Mouse (Mus musculus): Measurements from ENCODE around the gene Dbp. TPM values are rescaled to one million over a fixed set of nuclear protein-coding genes. Genes with fewer than 3 reads are reported as not detected.

Dbp gene
- polyA plus RNA-seq, 2 experiments: 0.51 to 0.69 TPM

- Histone ChIP-seq H3K9me3 (ENCODE audit: control insufficient read depth, low read length) (no peaks in the 10 kb centered on the region), H3K4me2 (ENCODE audit: low read depth) (no peak overlapping the region)
Observed at GRCm38 (mm10) chr7:45701072-45701471, 3.8 kb upstream of the Dbp start.

GRCm38 (mm10) chr7:45701607-45702006 lies 3.3 kb upstream of the Dbp start:
- H3K36me3 ChIP-seq (replicated peaks; ENCODE audit: control insufficient read depth, insufficient read depth, low read depth): no peaks in the 10 kb centered on the region
- H3K4me3 ChIP-seq (ENCODE audit: insufficient read depth in 1 of 2, low read depth in 2 of 2, low read length in 2 of 2): no peak overlapping the region
- H3K9ac ChIP-seq (replicated peaks): no peak overlapping the region
- no peak overlapping the region for H3K27ac ChIP-seq
- DNase-seq (ENCODE audit: low read depth in 3 of 3, low spot score in 3 of 3) (no peak), ATAC-seq (ENCODE audit: insufficient read depth) (no peak)
- TF ChIP-seq EP300 (IDR thresholded peaks at IDR 0.05; ENCODE audit: low read depth): no peak
- no peak for TF ChIP-seq CTCF (IDR thresholded peaks at IDR 0.05; ENCODE audit: low read depth)
- H3K9me3 ChIP-seq (ENCODE audit: control insufficient read depth, low read length): no peaks in the 10 kb centered on the region
- 72% methylated on average over 11 of the region's 11 CpGs for WGBS (ENCODE audit: insufficient replicate concordance)
- H3K4me2 ChIP-seq (ENCODE audit: low read depth): no peak overlapping the region
- H3K27me3 ChIP-seq (ENCODE audit: control insufficient read depth, insufficient read depth, low read length): peaks cover 31% of the 10 kb centered on the region
- peaks cover 17 to 19% of the 10 kb centered on the region in 2 experiments for H3K4me1 ChIP-seq (replicated peaks; ENCODE audit: control insufficient read depth in 2 of 2, insufficient read depth in 2 of 2, low read length in 1 of 2)

More at GRCm38 (mm10) chr7:45701072-45701471, 3.8 kb upstream of the Dbp start:
- whole genome bisulfite sequencing (ENCODE audit: insufficient replicate concordance): 32% methylated on average over 11 of the region's 11 CpGs
- Histone ChIP-seq H3K36me3 (replicated peaks; ENCODE audit: control insufficient read depth, insufficient read depth, low read depth) (no peaks in the 10 kb centered on the region), H3K27me3 (ENCODE audit: control insufficient read depth, insufficient read depth, low read length) (peaks cover 31% of the 10 kb centered on the region), H3K4me3 (ENCODE audit: insufficient read depth in 1 of 2, low read depth in 2 of 2, low read length in 2 of 2) (no peak overlapping the region), H3K4me1 (replicated peaks; ENCODE audit: control insufficient read depth in 2 of 2, insufficient read depth in 2 of 2, low read length in 1 of 2) (peaks cover 15 to 16% of the 10 kb centered on the region in 2 experiments), H3K9ac (replicated peaks) (no peak overlapping the region), H3K27ac (no peak overlapping the region)
- ATAC-seq (ENCODE audit: insufficient read depth) (no peak), DNase-seq (ENCODE audit: low read depth in 3 of 3, low spot score in 3 of 3) (no peak)
- TF ChIP-seq CTCF (IDR thresholded peaks at IDR 0.05; ENCODE audit: low read depth): no peak
- no peak for TF ChIP-seq EP300 (IDR thresholded peaks at IDR 0.05; ENCODE audit: low read depth)

- H3K9me3 ChIP-seq (ENCODE audit: control insufficient read depth, low read length): no peaks in the 10 kb centered on the region
- ATAC-seq (ENCODE audit: insufficient read depth): no peak
Observed at GRCm38 (mm10) chr7:45702316-45702715, 2.6 kb upstream of the Dbp start.

GRCm38 (mm10) chr7:45702809-45703520 lies 1.9 kb upstream of the Dbp start:
- Histone ChIP-seq H3K4me1 (replicated peaks; ENCODE audit: control insufficient read depth in 2 of 2, insufficient read depth in 2 of 2, low read length in 1 of 2) (peaks cover 26 to 28% of the 10 kb centered on the region in 2 experiments), H3K27ac (no peak overlapping the region), H3K9ac (replicated peaks) (no peak overlapping the region), H3K4me2 (ENCODE audit: low read depth) (no peak overlapping the region), H3K9me3 (ENCODE audit: control insufficient read depth, low read length) (no peaks in the 10 kb centered on the region), H3K4me3 (ENCODE audit: insufficient read depth in 1 of 2, low read depth in 2 of 2, low read length in 2 of 2) (no peak overlapping the region), H3K36me3 (replicated peaks; ENCODE audit: control insufficient read depth, insufficient read depth, low read depth) (no peaks in the 10 kb centered on the region), H3K27me3 (ENCODE audit: control insufficient read depth, insufficient read depth, low read length) (peaks cover 31% of the 10 kb centered on the region)
- DNase-seq (ENCODE audit: low read depth in 3 of 3, low spot score in 3 of 3) (no peak), ATAC-seq (ENCODE audit: insufficient read depth) (no peak)
- WGBS (ENCODE audit: insufficient replicate concordance): 76% methylated on average over 17 of the region's 17 CpGs
- TF ChIP-seq CTCF (IDR thresholded peaks at IDR 0.05; ENCODE audit: low read depth) (no peak), EP300 (IDR thresholded peaks at IDR 0.05; ENCODE audit: low read depth) (no peak)

More at GRCm38 (mm10) chr7:45702316-45702715, 2.6 kb upstream of the Dbp start:
- WGBS (ENCODE audit: insufficient replicate concordance): 76% methylated on average over 11 of the region's 11 CpGs
- H3K27ac ChIP-seq: no peak overlapping the region
- no peak overlapping the region for H3K9ac ChIP-seq (replicated peaks)
- peaks cover 31% of the 10 kb centered on the region for H3K27me3 ChIP-seq (ENCODE audit: control insufficient read depth, insufficient read depth, low read length)
- H3K4me3 ChIP-seq (ENCODE audit: insufficient read depth in 1 of 2, low read depth in 2 of 2, low read length in 2 of 2): no peak overlapping the region
- H3K36me3 ChIP-seq (replicated peaks; ENCODE audit: control insufficient read depth, insufficient read depth, low read depth): no peaks in the 10 kb centered on the region
- H3K4me2 ChIP-seq (ENCODE audit: low read depth): no peak overlapping the region
- H3K4me1 ChIP-seq (replicated peaks; ENCODE audit: control insufficient read depth in 2 of 2, insufficient read depth in 2 of 2, low read length in 1 of 2): peaks cover 21 to 23% of the 10 kb centered on the region in 2 experiments
- no peak for DNase-seq (ENCODE audit: low read depth in 3 of 3, low spot score in 3 of 3)
- TF ChIP-seq CTCF (IDR thresholded peaks at IDR 0.05; ENCODE audit: low read depth): no peak
- no peak for TF ChIP-seq EP300 (IDR thresholded peaks at IDR 0.05; ENCODE audit: low read depth)

DNA sequence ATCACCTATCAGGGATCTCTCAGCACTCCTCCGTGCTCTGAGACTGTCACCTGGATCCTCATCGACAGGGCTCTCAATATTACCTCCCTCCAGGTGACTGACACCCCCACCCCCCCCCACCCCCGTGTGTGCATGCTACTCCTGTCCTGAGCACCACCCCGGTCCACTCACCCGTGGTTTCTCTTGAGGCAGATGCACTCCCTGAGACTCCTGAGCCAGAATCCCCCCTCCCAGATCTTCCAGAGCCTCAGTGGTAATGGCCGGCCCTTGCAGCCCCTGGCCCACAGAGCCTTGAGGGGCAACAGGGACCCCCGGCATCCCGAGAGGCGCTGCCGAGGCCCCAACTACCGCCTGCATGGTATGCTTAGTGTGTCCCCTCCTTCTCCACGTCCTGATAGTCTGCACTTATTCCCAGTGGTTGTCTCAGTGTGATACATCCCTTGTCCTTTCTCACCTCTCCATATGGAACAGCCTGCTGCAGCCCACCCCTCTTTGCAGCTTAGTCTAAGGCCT lies 1.3 kb upstream of the Dbp start:
- Histone ChIP-seq H3K4me3 (ENCODE audit: insufficient read depth in 1 of 2, low read depth in 2 of 2, low read length in 2 of 2) (no peak overlapping the region; a peak in 1 of 4 replicates), H3K4me2 (ENCODE audit: low read depth) (peak overlapping the region; percentile 78), H3K9me3 (ENCODE audit: control insufficient read depth, low read length) (no peaks in the 10 kb centered on the region), H3K27ac (no peak overlapping the region), H3K9ac (replicated peaks) (no peak overlapping the region; the same call in 1 of the 2 replicates), H3K36me3 (replicated peaks; ENCODE audit: control insufficient read depth, insufficient read depth, low read depth) (no peaks in the 10 kb centered on the region), H3K27me3 (ENCODE audit: control insufficient read depth, insufficient read depth, low read length) (peaks cover 27% of the 10 kb centered on the region), H3K4me1 (replicated peaks; ENCODE audit: control insufficient read depth in 2 of 2, insufficient read depth in 2 of 2, low read length in 1 of 2) (peaks cover 29 to 32% of the 10 kb centered on the region in 2 experiments)
- DNase-seq (ENCODE audit: low read depth in 3 of 3, low spot score in 3 of 3): no peak
- 56% methylated on average over 12 of the region's 12 CpGs for WGBS (ENCODE audit: insufficient replicate concordance)
- no peak for ATAC-seq (ENCODE audit: insufficient read depth)
- TF ChIP-seq EP300 (IDR thresholded peaks at IDR 0.05; ENCODE audit: low read depth) (no peak), CTCF (IDR thresholded peaks at IDR 0.05; ENCODE audit: low read depth) (no peak)
